Mouse (Mus musculus): ENCODE measurements around the gene Nab2.

Gene Nab2

GRCm38 (mm10) chr10:127615034-127615374 is 53.4 kb downstream of the Nab2 start:
- no peak for DNase-seq (ENCODE audit: low spot score)

DNA sequence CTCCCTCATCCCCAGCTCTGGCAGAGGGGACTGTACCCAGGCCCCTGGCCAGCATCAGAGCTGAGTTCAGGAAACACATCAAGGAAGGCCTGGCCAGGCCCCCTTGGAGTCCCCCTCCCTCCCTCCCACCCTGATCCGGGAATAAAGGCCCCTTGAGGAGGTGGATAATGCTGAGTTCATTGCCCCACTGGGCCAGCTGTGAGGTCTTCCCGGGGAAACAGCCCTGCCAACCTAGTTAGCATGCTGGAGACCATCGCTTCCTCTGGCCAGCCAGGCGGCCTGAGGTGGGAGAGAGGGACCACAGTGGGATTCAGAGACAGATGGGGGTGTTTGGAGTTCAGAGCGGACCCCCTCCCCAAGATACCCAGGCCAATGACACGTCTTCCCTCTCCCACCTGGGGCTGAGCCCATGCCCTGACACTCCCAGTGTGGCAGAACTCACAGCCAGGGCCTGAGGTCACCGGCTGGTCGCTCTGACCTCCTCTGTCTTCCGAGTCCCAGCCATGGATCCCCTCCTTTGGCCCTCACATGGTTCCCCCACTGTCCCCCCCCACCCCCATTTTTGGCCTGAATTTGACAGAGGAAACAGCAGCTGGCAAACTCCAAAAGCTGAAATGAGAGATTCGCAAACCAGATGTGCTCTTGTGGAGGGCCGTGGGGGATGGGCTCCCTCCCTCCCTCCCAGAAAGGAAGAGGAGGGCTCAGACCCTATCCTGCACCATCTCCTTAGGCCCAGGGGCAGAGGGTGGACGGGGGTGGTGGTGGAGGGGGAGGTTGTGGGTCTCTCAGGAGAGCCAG is 53.9 kb downstream of the Nab2 start:
- DNase-seq (ENCODE audit: low spot score): no peak

DNA sequence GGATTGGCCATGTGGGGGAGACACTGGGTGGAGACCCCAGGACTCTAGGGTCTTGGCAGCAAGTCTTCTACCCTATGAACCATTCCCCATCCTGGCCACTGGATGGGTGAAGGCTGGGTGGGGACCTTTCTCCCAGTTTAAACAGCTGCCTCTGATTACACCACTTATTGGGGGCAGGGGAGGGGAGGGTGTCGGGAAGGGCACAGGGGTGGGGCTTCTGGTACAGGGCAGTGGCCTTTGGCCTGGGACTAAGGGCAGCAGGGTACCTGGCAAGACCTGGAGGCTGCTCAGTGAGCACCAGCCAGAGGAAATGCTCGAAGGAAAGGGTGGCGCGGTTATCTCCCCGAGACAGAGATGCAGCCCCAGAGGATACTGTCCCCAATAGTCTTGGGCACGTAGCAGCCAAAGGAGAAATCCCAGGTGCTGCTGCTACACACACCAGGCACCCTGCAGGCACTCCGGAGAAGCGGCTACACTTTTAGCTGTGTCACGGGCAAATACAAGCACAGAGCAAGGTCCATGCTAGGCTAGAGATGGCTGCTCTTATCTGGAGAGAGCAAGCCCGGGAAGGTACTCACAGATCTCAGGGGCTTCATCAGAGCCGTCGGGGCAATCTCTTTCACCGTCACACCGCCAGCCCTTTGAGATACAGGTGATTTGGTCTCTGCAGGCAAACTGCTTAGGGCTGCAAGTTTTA is 56.1 kb downstream of the Nab2 start:
- no peak for DNase-seq (ENCODE audit: low spot score)

Measured in testis, postnatal 14 days (tissue).